Mouse (Mus musculus) midbrain, embryonic 15.5 days (tissue): ENCODE measurements at regions not wholly inside any gene's neighbourhood (a gene's known extent, or its start where the extent isn't known, plus 50 kb on each side); places are given as distances from the start of the nearest gene placed in this dataset.

Experiments used
- ATAC-seq: fragments of 200-750 bp; cut with Nextera tagmentation; replicated peaks from 2 replicates; pipeline ENCODE4 v1.8.0; 2017; ENCODE audit warnings: moderate TSS enrichment
- H3K27ac ChIP-seq: fragments of 300-500 bp; sonication (generic); 2 replicates; pipeline ENCODE4 v1.5.1; 2015; ENCODE audit warnings: mild to moderate bottlenecking, inconsistent platforms
- H3K27me3 ChIP-seq: fragments of 300-500 bp; sonication (generic); replicated peaks from 2 replicates; pipeline ENCODE4 v1.6.1; 2015; ENCODE audit warnings: inconsistent platforms
- H3K36me3 ChIP-seq: fragments of 300-500 bp; sonication (generic); replicated peaks from 2 replicates; pipeline ENCODE4 v1.6.1; 2015; ENCODE audit warnings: inconsistent platforms
- H3K4me1 ChIP-seq: fragments of 300-500 bp; sonication (generic); 2 replicates; pipeline ENCODE4 v1.6.1; 2015; ENCODE audit warnings: inconsistent platforms
- H3K4me2 ChIP-seq: fragments of 300-500 bp; sonication (generic); 2 replicates; pipeline ENCODE4 v1.6.1; 2015; ENCODE audit warnings: inconsistent platforms, mild to moderate bottlenecking, moderate library complexity
- H3K4me3 ChIP-seq: fragments of 300-500 bp; sonication (generic); 2 replicates; pipeline ENCODE4 v1.5.1; 2015; ENCODE audit warnings: mild to moderate bottlenecking, inconsistent platforms
- H3K9ac ChIP-seq: fragments of 300-500 bp; sonication (generic); 2 replicates; pipeline ENCODE4 v1.6.1; 2015; ENCODE audit warnings: mild to moderate bottlenecking, inconsistent platforms
- H3K9me3 ChIP-seq: fragments of 300-500 bp; sonication (generic); 2 replicates; pipeline ENCODE4 v1.6.1; 2016; ENCODE audit warnings: inconsistent platforms
- WGBS: fragments of 180-500 bp; shearing (Covaris S2); methylation state at CpG from one replicate; pipeline ENCODE4 v1.1.7; 2015; ENCODE audit warnings: mixed read lengths; 5-methylcytosine and 5-hydroxymethylcytosine counted together

DNA sequence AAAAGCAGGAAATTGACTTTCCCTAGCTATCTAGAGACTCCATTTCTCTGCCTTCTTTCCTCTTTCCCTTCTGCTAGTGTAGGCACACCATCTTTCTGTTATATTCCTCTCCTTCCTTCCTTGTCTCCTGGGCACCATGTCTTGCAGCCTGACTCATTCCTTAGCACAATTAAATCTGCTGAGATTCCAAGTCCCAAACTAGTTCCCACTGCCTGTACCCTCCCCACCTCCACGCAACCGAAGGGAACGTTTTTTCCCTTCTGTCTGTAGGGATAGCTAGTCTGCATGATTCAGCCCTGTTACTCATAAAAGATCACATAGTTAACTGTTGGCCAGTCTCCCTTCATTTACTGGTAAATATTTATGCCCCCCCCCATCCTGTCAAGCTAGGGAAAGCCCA, 158.8 kb upstream of the Prkcq start:
- no peak overlapping the region for H3K4me2 ChIP-seq
- no peak overlapping the region for H3K4me3 ChIP-seq
- no peak overlapping the region for H3K9ac ChIP-seq
- no peaks in the 10 kb centered on the region for H3K9me3 ChIP-seq
- H3K27ac ChIP-seq: no peak overlapping the region
- no peaks in the 10 kb centered on the region for H3K36me3 ChIP-seq
- 0 out of 2 replicates have a peak, but pooled peaks cover 2% of the 10 kb centered on the region for H3K4me1 ChIP-seq
- ATAC-seq: no peak
- H3K27me3 ChIP-seq: no peaks in the 10 kb centered on the region
- 93% methylated on average over 3 of the region's 3 CpGs for WGBS

DNA sequence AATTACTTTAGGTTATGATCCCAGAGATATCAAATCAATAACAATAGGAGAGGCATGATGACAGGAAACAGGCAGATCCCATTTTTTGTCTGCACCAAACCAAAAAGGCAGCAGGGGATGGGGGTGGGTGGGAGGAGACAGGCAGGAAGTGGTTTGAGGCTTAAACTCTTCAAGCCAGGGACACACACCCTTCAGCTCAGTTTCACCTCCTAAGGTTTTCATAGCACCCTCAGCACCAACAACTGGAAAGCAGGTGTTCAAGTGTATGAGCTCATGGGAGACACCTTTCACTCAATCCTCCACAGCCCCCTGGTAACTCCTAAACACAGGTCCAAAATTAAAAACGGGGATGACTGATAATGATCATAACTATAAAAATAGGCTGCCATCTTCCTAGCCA, 155.5 kb upstream of the Prkcq start:
- no peak overlapping the region for H3K4me2 ChIP-seq
- no peak overlapping the region for H3K4me3 ChIP-seq
- no peaks in the 10 kb centered on the region for H3K36me3 ChIP-seq
- 0 out of 2 replicates have a peak, but pooled peaks cover 2% of the 10 kb centered on the region for H3K4me1 ChIP-seq
- WGBS: 81% methylated on average over 1 of the region's 1 CpGs
- no peaks in the 10 kb centered on the region for H3K9me3 ChIP-seq
- H3K27me3 ChIP-seq: no peaks in the 10 kb centered on the region
- no peak for ATAC-seq
- H3K9ac ChIP-seq: no peak overlapping the region
- no peak overlapping the region for H3K27ac ChIP-seq

DNA sequence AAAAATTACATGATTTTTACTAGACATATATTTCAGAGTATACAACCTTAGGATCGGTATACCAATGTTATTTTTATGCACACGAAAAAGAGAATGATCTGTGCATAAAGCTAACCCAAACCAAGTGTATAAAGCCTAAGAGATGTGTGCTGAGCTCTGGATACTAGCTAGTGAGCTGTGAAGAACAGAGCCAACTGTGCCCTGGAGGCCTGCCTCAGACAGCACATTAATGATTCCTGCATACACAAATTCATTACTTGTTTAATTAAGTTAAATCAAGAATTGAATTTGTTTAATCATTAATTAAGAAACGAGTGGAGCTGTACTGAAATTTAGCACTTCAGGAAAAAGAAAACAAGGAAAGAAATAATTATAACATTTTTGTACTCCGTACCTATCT, 139.0 kb upstream of the Prkcq start:
- no peak overlapping the region for H3K4me2 ChIP-seq
- no peak overlapping the region for H3K9ac ChIP-seq
- H3K36me3 ChIP-seq: no peaks in the 10 kb centered on the region
- no peaks in the 10 kb centered on the region for H3K27me3 ChIP-seq
- H3K9me3 ChIP-seq: no peaks in the 10 kb centered on the region
- ATAC-seq: no peak
- H3K4me3 ChIP-seq: no peak overlapping the region
- no peak overlapping the region for H3K27ac ChIP-seq
- H3K4me1 ChIP-seq: peaks cover 10% of the 10 kb centered on the region; the same call in 1 of the 2 replicates
- WGBS: 77% methylated on average over 4 of the region's 4 CpGs

DNA sequence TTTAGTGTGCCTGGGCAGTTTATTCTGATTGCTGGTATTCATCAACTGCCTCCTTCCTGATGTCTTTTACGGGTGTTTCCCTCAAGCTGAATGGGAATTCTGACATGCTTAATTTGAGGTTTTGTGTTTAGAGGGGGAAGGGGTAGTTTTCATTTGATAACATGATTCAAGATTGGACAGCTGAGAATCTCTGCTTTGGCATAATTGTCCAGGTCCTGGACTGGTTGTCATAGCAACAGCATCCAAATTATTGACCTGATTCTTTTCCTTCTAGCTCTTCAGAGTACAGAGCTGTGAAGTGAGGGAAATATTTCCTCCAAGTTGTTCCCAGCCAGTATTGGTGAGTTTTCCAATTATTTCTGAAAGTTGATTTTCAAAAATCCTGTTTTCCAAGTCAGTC, 137.7 kb upstream of the Prkcq start:
- no peaks in the 10 kb centered on the region for H3K9me3 ChIP-seq
- no peaks in the 10 kb centered on the region for H3K27me3 ChIP-seq
- peak; percentile 53; the same call in 1 of the 2 replicates for ATAC-seq
- H3K4me3 ChIP-seq: no peak overlapping the region
- 9% methylated on average over 1 of the region's 1 CpGs for WGBS
- H3K4me1 ChIP-seq: peaks cover 10% of the 10 kb centered on the region; the same call in 1 of the 2 replicates
- H3K36me3 ChIP-seq: no peaks in the 10 kb centered on the region
- H3K9ac ChIP-seq: no peak overlapping the region
- no peak overlapping the region for H3K4me2 ChIP-seq
- H3K27ac ChIP-seq: no peak overlapping the region; the same call in 1 of the 2 replicates

DNA sequence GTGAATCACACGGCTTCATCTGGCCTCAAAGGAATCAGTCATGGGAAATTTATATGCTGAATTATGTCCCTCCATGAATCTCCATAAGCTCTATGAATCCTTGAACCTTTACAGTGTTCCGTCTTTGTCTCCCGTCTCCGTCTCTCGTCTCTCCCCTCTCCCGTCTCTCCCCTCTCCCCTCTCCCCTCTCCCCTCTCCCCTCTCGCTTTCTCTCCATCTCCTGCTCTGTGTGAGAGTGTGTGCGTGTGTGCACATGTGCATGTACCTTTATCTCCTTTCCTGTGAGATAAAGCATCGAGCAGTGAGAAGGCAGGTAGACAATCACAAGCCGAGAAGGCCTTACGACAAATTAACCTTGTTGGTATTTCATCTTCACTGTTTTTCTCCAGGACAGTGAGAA, 134.6 kb upstream of the Prkcq start:
- Histone ChIP-seq H3K4me2 (no peak overlapping the region), H3K4me1 (peaks cover 10% of the 10 kb centered on the region; the same call in 1 of the 2 replicates), H3K4me3 (no peak overlapping the region), H3K27ac (0 out of 2 replicates have a peak overlapping the region, but pooled peaks have one; percentile 36), H3K9ac (no peak overlapping the region; the same call in 1 of the 2 replicates), H3K9me3 (no peaks in the 10 kb centered on the region), H3K36me3 (no peaks in the 10 kb centered on the region), H3K27me3 (no peaks in the 10 kb centered on the region)
- WGBS: 52% methylated on average over 10 of the region's 11 CpGs
- peak; percentile 73 for ATAC-seq

DNA sequence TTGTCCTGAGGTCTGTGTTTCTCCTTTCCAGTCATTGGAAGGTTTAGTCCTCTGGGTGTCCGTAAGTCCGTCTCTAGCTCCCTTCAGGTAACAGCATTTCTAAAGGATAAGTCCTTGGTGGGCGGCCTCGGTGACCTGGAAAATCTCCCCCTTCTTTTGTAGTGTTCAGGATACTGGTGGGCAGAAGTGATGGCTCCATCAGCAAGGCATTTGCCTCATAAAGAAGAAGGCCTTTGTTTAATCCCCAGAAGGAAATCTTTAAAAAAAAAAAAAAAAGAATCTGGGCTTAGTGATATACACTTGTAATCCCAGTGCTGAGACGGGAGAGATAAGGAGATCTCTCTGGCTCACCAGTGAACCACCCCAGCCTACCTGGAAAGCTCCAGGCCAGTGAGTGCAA, 133.5 kb upstream of the Prkcq start:
- Histone ChIP-seq H3K4me3 (no peak overlapping the region), H3K9me3 (no peaks in the 10 kb centered on the region), H3K4me2 (no peak overlapping the region), H3K4me1 (peaks cover 10% of the 10 kb centered on the region; the same call in 1 of the 2 replicates), H3K36me3 (no peaks in the 10 kb centered on the region), H3K27me3 (no peaks in the 10 kb centered on the region), H3K9ac (no peak overlapping the region), H3K27ac (no peak overlapping the region)
- WGBS: 64% methylated on average over 5 of the region's 5 CpGs
- no peak for ATAC-seq

DNA sequence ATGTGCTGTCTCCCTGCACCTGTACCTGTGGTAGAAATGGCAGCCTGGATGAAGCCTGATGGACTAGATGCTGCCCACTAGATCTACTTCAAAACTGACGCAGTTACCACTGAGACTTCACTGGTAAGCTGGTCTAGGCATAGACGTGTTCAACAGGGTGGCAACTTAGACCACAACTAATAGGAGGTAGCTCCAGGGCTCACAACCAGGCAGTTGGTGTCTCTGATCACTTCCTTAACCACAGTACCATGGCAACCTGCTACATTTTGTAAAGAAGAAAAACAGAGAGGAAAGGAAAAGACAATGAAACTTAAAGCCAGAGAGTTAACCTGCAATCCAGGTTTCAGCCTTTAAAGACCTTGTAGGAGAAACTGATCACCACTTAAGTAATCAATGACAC, 131.9 kb upstream of the Prkcq start:
- H3K4me1 ChIP-seq: no peaks in the 10 kb centered on the region
- no peak overlapping the region for H3K9ac ChIP-seq
- ATAC-seq: no peak
- no peaks in the 10 kb centered on the region for H3K9me3 ChIP-seq
- WGBS: 82% methylated on average over 2 of the region's 2 CpGs
- no peak overlapping the region for H3K4me3 ChIP-seq
- H3K4me2 ChIP-seq: no peak overlapping the region
- no peaks in the 10 kb centered on the region for H3K36me3 ChIP-seq
- H3K27me3 ChIP-seq: no peaks in the 10 kb centered on the region
- H3K27ac ChIP-seq: no peak overlapping the region

DNA sequence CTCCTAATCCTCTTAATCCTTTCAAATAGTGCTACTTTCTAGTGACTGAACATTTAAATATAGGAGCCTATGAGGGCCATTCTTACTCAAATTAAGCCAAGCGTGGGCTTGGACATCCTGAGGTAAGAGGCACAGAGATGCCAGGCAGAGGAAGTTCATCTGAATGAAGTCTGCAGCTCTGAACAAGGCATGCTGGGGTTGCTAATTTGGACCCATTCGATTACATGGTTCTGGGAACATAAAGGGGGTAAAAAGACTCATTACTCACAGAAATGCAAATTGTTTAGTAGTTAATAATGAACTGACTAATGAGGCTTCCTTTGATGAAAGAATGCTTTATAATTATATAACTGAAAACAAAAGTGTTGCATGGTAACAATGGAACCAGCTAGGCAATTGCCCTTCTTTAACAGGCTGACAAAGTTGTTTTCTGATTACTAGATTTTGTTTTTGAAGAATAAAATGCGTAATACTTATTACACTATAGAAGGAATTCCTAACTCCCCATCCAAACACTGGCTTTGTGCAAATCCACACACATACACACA, 127.1 kb upstream of the Prkcq start:
- no peak overlapping the region for H3K9ac ChIP-seq
- H3K27ac ChIP-seq: no peak overlapping the region
- H3K9me3 ChIP-seq: no peaks in the 10 kb centered on the region
- no peaks in the 10 kb centered on the region for H3K36me3 ChIP-seq
- H3K4me2 ChIP-seq: no peak overlapping the region
- no peaks in the 10 kb centered on the region for H3K4me1 ChIP-seq
- no peak for ATAC-seq
- no peaks in the 10 kb centered on the region for H3K27me3 ChIP-seq
- WGBS: 69% methylated on average over 3 of the region's 3 CpGs
- no peak overlapping the region for H3K4me3 ChIP-seq

DNA sequence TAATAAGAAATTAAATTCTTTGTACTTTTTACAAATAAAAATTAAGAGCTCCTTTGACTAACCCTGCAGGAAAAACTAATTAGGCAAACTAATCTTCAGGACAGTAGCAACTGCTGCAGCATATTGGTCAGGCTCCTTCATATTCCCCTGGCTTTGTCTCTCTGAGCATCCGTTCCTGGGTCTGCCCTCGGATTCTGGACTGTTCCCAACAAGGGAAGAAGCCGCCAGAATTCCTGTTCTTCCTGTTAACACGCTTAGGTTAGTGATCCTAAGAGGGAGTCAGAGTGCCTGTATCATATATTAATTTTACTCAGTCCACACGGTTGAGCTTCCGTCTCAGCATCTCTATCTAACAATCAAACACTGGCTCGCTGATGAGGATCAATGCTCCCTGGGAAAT, 120.3 kb upstream of the Prkcq start:
- 87% methylated on average over 7 of the region's 7 CpGs for WGBS
- ATAC-seq: no peak

DNA sequence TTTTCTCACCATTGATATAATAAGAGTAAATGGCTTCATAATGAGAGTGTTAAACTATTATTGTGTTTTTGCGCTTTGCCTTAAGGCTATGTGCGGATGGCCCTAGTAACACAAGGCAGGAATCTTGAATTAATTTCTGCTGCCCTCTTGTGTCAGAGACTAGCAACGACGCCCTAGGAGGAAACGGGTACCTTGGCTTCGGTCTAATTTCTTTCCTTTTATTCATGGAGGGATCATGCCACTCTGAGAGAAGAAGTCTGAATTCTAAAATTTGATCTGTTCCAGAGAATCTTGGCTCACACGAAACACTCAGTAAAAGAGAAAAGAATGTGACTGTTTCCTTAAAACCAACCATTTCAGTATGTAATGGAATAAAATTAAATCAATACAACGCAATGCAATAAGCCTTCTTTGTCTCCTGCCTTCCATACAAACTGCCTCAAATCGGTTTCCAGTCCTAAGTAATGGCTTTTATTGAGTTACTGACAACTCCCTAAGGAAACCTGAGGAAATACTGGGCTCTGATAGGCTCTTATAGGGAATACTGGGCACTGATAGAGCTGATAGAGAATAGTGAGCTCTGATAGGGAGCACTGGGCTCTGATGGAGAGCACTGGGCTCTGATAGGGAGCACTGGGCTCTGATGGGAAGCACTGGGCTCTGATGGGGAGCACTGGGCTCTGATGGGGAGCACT, 112.0 kb upstream of the Prkcq start:
- 17% methylated on average over 9 of the region's 9 CpGs for WGBS
- no peaks in the 10 kb centered on the region for H3K4me1 ChIP-seq
- H3K27me3 ChIP-seq: no peaks in the 10 kb centered on the region
- peak overlapping the region; percentile 30; the same call in 1 of the 2 replicates for H3K27ac ChIP-seq
- H3K4me2 ChIP-seq: no peak overlapping the region
- no peaks in the 10 kb centered on the region for H3K9me3 ChIP-seq
- no peak overlapping the region for H3K4me3 ChIP-seq
- no peaks in the 10 kb centered on the region for H3K36me3 ChIP-seq
- ATAC-seq: peak; percentile 94
- no peak overlapping the region for H3K9ac ChIP-seq

More for the DNA sequence above, 120.3 kb upstream of the Prkcq start:
- Histone ChIP-seq H3K9ac (no peak overlapping the region), H3K4me3 (no peak overlapping the region), H3K27ac (no peak overlapping the region), H3K27me3 (no peaks in the 10 kb centered on the region), H3K4me2 (no peak overlapping the region), H3K36me3 (no peaks in the 10 kb centered on the region), H3K4me1 (no peaks in the 10 kb centered on the region), H3K9me3 (no peaks in the 10 kb centered on the region)

DNA sequence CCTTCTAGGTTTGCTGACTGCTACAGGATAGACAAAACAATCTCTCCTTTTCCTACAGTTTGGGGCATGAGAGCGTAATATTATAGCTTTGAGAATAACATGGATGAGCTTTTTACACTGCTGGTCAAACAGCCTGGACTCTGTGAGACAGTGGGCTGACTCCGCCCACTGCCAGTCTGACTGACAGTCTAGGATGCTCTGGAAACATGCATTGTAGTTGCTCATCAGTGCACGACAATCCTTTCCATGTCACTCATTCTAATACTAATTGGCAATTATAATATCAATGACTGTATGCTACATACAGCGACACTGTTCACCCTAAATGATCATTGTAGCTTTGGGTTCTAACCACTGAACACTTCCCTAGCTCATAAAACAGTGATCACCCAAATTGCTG, 104.5 kb upstream of the Prkcq start:
- Histone ChIP-seq H3K9me3 (no peaks in the 10 kb centered on the region), H3K4me3 (no peak overlapping the region), H3K4me2 (no peak overlapping the region), H3K36me3 (no peaks in the 10 kb centered on the region), H3K9ac (no peak overlapping the region), H3K4me1 (no peaks in the 10 kb centered on the region), H3K27me3 (no peaks in the 10 kb centered on the region), H3K27ac (no peak overlapping the region)
- WGBS: 61% methylated on average over 4 of the region's 4 CpGs
- ATAC-seq: no peak

DNA sequence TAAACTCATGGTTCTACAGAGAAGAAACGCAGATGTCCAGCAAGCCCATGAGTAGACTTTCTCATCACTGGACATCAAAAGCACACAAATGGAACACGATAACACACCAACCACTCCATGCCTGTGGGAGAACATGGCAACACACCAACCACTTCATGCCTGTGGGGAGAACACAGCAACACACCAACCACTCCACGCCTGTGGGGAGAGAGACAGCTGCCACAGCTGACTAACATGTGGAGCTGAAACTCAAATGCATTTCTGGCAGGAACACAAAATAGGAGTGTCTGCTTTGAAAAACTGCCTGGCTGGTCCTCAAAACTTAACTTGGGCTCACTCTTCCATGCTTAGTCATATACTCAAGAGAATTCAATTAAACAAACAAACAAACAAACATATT, 88.4 kb upstream of the Prkcq start:
- Histone ChIP-seq H3K27ac (no peak overlapping the region), H3K4me1 (no peaks in the 10 kb centered on the region), H3K9ac (no peak overlapping the region), H3K4me2 (no peak overlapping the region), H3K4me3 (no peak overlapping the region), H3K27me3 (no peaks in the 10 kb centered on the region), H3K9me3 (no peaks in the 10 kb centered on the region), H3K36me3 (no peaks in the 10 kb centered on the region)
- ATAC-seq: no peak
- 90% methylated on average over 3 of the region's 3 CpGs for WGBS

DNA sequence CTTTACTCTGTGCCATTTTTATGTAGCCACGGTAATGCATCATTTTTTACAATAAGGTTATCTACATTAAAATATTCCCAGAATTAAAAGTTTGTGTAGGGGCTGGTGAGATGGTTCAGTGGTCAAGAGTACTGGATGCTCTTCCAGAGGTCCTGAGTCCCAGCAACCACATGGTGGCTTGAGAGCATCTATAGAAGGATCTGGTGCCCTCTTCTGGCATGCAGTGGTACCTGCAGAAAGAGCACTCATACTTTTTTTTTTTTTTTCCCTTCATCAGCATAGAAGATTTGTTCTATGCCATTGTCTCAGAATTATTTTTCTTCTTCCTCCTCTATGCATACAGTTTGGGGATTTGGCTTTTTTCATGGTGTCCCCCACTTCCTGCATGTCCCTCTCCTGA, 84.9 kb upstream of the Prkcq start:
- 46% methylated on average over 1 of the region's 1 CpGs for WGBS
- no peak for ATAC-seq
- H3K9ac ChIP-seq: no peak overlapping the region

More for the DNA sequence above, 84.9 kb upstream of the Prkcq start:
- Histone ChIP-seq H3K4me3 (no peak overlapping the region), H3K27ac (no peak overlapping the region), H3K4me2 (no peak overlapping the region), H3K36me3 (no peaks in the 10 kb centered on the region), H3K4me1 (no peaks in the 10 kb centered on the region), H3K27me3 (no peaks in the 10 kb centered on the region), H3K9me3 (no peaks in the 10 kb centered on the region)
